Mouse (Mus musculus): ENCODE measurements around the gene Isyna1.

Isyna1 gene

GRCm38 (mm10) chr8:70601271-70601649 is 7.1 kb downstream of the Isyna1 start:
- no peak for DNase-seq (ENCODE audit: extremely low read depth, insufficient read length, low spot score)

DNA sequence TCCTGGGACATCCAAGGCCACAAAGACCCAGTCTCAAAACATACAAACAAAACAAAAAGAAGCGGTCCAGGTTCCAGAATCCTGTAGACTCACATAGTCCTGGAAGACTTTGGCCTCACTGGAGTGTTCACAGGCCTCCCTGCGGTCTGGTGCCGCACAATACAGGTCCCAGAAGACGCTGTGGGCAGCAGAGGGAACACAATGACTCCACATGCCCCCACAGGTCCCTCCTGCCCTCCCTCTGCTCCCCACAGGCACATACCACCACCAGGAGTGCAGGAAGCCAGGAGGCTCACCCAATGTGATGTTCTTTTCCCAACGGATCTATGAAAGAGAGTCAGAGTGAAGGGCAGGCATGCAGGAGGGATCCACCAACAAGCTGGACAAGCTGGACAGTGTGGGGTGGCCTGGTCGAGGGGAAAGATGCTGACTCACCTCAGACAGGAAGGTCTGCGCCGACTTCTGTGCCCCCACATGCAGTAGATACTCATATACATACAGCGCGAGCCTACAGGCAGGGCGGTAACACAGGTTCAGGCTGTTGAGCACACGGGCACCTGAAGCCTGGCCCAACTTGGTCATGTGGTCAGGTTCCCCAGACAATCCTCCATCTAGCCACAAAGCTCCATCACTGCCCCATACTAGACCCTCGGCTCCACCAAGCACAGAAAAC is 8.1 kb downstream of the Isyna1 start:
- no peak for DNase-seq (ENCODE audit: extremely low read depth, insufficient read length, low spot score)

DNA sequence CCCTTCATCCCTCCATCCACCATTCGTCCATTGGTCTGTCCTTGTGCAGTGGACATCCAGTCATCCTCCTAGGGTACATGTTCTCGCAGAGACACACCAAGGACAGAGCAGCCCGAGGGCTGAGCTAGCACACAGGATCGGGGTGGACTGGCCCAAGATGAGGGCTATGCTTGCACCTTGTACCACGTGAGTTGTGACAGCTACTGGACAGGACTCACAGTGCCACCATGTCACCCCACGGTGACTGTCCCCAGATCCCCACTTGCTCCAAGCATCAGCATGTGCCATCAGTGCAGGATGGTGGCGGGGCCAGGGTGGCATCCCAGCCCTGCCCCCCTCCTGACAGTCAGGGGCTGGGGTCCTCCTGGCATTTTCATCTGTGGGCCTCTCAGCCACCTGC is 10.4 kb downstream of the Isyna1 start:
- no peak for DNase-seq (ENCODE audit: extremely low read depth, insufficient read length, low spot score)

GRCm38 (mm10) chr8:70605871-70606779 is 12.0 kb downstream of the Isyna1 start:
- DNase-seq (ENCODE audit: extremely low read depth, insufficient read length, low spot score), result no peak

DNA sequence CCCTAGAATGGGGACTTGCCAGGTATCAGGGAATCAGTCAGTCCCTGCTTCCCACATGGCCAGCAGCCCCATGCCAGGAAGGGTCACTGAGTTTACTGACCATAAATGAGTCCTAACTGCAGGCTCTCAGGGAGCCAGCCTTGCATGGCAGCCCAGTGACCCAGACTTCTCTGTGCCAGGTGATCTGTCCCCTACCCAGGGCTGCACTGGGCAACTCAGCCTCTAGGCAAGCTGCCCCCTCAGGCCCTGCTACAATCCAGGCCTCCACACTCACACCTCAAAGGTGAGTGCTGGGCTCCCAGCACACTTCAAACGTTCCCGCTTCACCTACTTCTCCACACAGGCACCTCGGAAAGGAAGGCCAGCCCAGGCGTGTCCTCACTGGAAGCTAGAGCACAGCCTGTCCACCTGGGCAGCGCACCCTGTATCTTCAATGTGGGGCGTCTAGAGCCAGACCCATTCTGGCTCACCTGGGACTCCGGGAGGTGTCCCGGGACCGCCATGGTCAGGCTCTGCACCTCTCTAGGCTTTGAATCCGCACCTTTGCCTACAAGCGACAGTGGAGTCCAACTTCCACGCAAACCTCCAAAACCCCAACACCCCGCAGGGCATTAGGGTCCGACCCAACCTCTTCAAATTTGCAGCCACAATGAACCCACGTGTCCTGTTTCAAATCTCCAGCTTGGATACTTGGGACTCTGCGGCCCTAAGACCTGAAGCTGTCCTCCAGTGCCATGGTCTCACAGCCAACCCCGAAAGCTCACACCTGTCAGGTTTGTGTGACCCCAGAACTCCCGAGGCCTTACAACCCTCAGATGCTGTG is 12.8 kb downstream of the Isyna1 start:
- no peak for DNase-seq (ENCODE audit: extremely low read depth, insufficient read length, low spot score)

- DNase-seq (ENCODE audit: extremely low read depth, insufficient read length, low spot score), result no peak
These were observed 13.4 kb downstream of the Isyna1 start for GRCm38 (mm10) chr8:70607603-70607897.

DNA sequence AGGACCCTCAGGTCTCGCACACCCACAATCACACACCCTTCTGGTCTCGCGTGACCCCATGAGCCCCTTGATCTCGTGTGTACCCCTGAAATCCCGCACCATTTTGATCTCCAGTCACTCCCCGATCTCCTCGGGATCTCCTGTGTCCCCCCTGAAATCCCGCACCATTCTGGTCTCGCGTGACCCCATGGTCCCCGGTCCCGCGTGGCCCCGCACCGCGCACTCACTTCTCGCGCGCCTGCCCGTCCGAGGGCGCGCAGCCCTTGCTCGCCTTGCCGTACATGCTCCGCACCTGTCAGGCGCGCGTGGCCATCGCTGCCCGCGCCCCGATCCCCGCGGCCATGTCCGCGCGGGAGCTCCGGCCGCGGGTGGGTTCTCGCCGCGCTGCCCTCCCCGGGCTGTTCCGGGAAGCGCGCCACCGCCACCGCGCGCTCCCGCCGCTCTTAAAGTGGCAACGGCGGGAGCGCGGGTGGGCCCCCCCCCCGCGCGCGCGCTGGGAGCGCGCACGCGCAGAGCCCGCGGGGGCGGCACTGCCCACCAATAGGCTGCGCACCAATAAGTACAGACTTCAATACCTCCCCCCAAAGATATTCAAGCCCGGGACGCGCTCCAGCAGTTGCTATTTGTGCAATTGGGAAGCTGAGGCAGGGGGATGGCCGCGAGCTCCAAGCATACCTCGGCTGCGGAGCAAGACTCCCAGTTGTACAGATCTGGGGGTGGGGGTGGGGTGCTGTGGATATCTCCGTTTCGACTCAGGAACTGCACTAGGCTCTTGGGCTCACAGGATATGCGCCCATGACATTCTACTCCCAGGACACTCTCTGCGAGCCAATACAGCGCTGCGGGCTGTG is 13.9 kb downstream of the Isyna1 start:
- DNase-seq (ENCODE audit: extremely low read depth, insufficient read length, low spot score), result peak; percentile 91

DNA sequence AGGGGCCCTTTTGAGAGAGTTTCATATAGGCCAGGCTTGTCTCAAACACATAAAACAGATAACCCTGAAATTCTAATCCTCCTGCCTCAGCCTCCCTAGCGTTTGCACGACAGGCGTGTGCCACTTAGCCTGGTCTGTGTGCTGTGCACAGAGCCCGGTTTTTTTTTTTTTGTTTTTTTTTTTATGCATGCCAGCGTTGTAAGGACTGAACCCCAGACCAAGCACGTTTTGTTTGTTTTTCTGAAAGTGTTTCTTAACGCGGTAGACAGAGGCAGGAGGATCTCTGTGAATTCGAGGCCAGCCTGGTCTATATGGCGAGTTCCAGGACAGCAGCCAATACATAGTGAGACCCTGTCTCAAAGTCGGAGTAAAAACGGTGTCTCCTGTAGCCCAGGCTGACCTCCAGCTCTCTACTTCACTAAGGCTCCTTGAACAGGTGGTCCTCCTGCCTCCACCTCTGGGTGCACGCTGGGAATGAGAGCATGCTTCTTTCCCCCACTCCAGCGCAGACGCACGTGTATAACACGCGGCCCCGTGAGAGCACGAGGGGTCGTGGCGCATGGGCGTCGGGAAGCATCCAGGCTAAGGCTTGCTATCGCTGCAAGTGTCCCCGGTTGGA is 14.7 kb downstream of the Isyna1 start, which contains the start of gene Ssbp4:
Gene Ssbp4 (minus strand): TSS at position 124 of the 619 bp plus-strand sequence.
- no peak for DNase-seq (ENCODE audit: extremely low read depth, insufficient read length, low spot score)

GRCm38 (mm10) chr8:70609368-70609848 is 15.2 kb downstream of the Isyna1 start:
- DNase-seq (ENCODE audit: extremely low read depth, insufficient read length, low spot score), result peak; percentile 94

- DNase-seq (ENCODE audit: extremely low read depth, insufficient read length, low spot score), result peak; percentile 93
These were observed 15.9 kb downstream of the Isyna1 start for GRCm38 (mm10) chr8:70609849-70610795.

- peak; percentile 87 for DNase-seq (ENCODE audit: extremely low read depth, insufficient read length, low spot score)
These were observed 16.9 kb downstream of the Isyna1 start for GRCm38 (mm10) chr8:70610796-70611771.

- DNase-seq (ENCODE audit: extremely low read depth, insufficient read length, low spot score), result no peak
These were observed 17.7 kb downstream of the Isyna1 start for GRCm38 (mm10) chr8:70611849-70612248.

- no peak for DNase-seq (ENCODE audit: extremely low read depth, insufficient read length, low spot score)
These were observed 19.6 kb downstream of the Isyna1 start for GRCm38 (mm10) chr8:70613763-70614162.

DNA sequence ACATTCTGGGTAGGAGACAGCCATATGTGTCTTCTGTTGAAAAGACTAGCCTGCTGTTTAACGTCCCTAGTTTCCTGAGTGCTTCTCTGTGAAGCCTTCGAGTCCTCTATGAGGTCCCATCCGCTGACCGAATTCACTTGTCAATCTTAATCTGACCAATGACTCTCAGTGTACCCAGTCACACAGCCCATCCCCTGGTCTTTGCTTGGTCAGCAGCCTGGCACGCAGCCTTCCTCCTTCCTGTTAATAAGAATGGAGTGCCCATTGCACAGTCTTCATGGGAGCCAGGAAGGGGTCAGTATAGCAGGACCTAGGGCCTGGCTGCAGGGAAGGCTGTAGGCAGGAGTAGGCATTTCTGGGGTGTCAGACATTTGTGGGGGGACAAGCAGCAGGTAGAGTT is 20.3 kb downstream of the Isyna1 start:
- no peak for DNase-seq (ENCODE audit: extremely low read depth, insufficient read length, low spot score)

DNA sequence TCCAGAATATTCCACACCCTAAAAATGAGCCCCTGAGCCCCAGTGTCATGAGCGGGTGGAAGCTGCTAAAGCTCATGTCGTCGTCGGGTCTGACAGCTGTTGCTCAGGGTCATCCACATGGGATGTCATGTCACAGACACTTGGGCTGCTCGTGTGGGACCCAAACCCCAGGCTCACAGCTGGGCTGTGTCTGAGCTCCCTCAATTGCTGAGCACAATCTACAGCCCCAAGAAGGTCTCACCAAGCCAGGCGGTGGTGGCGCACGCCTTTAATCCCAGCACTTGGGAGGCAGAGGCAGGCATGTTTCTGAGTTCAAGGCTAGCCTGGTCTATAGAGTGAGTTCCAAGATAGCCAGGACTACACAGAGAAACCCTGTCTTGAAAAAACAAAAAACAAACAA is 21.1 kb downstream of the Isyna1 start:
- DNase-seq (ENCODE audit: extremely low read depth, insufficient read length, low spot score), result no peak

DNA sequence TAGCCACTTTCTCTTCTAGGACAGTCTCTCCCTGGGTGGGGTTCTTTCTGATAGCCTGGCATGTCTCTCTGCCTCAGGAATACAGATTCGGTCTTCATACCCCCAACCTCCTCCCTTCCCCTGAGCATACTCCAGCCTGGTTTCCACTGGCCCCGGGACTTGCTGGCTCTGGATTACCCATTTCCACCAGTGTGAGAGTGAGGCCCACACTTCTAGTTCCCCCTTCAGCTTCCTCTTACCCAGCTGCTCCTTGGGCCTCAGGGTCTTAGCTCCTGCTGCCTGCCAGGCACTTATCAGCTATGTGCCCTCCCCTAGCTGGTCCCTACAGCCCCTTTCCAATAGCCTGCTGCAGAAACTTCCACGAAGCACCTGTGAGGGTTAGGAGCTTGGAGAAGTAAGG is 21.7 kb downstream of the Isyna1 start, which contains the start of gene Lrrc25:
Gene Lrrc25 (plus strand): TSS at position 262 of the 400 bp plus-strand sequence.
- no peak for DNase-seq (ENCODE audit: extremely low read depth, insufficient read length, low spot score)

DNA sequence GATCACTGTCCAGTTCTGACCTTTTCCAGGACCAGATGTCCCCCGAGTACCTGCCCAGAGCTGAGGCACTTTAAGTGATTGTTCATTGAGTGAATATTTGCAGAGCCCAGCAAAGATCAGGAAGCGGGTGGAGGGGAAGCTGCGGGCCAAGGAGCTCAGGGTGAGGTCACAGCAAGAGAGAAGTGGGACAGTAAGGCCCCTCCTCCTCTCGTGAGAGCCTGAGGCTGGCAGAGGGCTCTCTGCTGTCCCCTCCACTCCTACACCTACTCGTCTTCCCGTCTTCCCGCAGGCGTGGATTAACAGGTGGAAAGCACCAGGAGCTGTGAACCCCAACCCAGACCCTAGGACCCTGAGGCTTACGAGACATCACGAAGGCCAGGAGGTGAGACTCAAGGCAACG is 22.5 kb downstream of the Isyna1 start:
- no peak for DNase-seq (ENCODE audit: extremely low read depth, insufficient read length, low spot score)
